Mouse (Mus musculus): ENCODE results near the gene Ppp2r5c.

DNA sequence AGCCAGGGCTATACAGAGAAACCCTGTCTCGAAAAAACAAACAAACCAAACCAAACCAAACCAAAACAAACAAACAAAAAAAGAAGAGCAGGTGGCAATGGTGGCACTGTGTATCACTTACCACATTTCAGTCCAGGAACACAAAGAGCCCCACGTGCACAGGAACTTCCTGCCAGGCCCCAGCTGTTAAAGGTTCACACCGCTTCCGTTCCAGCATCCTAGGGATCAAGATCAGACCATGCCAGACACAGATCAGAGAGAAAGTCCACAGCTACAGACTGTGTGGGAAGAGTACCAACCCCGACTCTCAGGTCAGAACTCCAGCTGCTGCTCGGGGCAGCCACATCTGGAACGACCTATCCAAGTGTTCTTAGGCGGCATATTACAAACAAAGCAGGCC lies 16.8 kb downstream of the Ppp2r5c start:
- TF ChIP-seq CTCF (IDR thresholded peaks at IDR 0.05; ENCODE audit: low read depth) (no peak), EP300 (IDR thresholded peaks at IDR 0.05; ENCODE audit: low read depth) (no peak)
